ENCODE assay signal across 13 mouse cellular contexts in genomic region chr8:82866251-82866650, GRCm38 (mm10). TPM values are rescaled to one million over a fixed set of nuclear protein-coding genes. Genes with fewer than 3 reads are reported as not detected.
DNase-seq lines count a peak whose midpoint lies in the region; ATAC-seq and TF ChIP-seq lines count a peak whose summit lies in the region.
"Had no signal": no experiment of that assay in that cellular context is flagged by ENCODE, and none has a peak within 500 bp of the region (broad histone marks: within the 10 kb centered on the region; RNA-seq: fewer than 3 reads in every experiment).

No protein-coding gene starts in this region.

- no peak for TF ChIP-seq CTCF in forebrain, postnatal 0 days (IDR thresholded peaks at IDR 0.05; ENCODE audit: low read depth)

- no peaks in the 10 kb centered on the region for H3K36me3 ChIP-seq in forebrain, embryonic 15.5 days
- H3K36me3 ChIP-seq in forebrain, embryonic 10.5 days (replicated peaks) = no peaks in the 10 kb centered on the region
- H3K36me3 ChIP-seq in lung, embryonic 15.5 days = no peaks in the 10 kb centered on the region
- no peaks in the 10 kb centered on the region for H3K36me3 ChIP-seq in forebrain, postnatal 0 days (ENCODE audit: insufficient read depth)
- no peaks in the 10 kb centered on the region for H3K36me3 ChIP-seq in neural tube, embryonic 13.5 days
- H3K36me3 ChIP-seq: G1E; midbrain, embryonic 12.5 days had no signal

- H3K9ac ChIP-seq in forebrain, embryonic 15.5 days (replicated peaks) = no peak overlapping the region
- H3K9ac ChIP-seq in lung, embryonic 15.5 days = no peak overlapping the region
- H3K9ac ChIP-seq in forebrain, postnatal 0 days = no peak overlapping the region
- H3K9ac ChIP-seq in neural tube, embryonic 13.5 days = no peak overlapping the region
- H3K9ac ChIP-seq: midbrain, embryonic 12.5 days had no signal

- ATAC-seq in forebrain, embryonic 15.5 days (replicated peaks) = no peak
- ATAC-seq in lung, embryonic 15.5 days (ENCODE audit: borderline replicate concordance, extremely low read depth, low FRiP score, low TSS enrichment) = no peak
- no peak for ATAC-seq in forebrain, postnatal 0 days
- ATAC-seq in neural tube, embryonic 13.5 days (ENCODE audit: low read depth) = no peak
- no peak for ATAC-seq in megakaryocyte, adult 5-6 weeks (ENCODE audit: poor library complexity, severe bottlenecking)

- H3K4me1 ChIP-seq in forebrain, embryonic 15.5 days = peaks cover 27% of the 10 kb centered on the region
- H3K4me1 ChIP-seq in forebrain, embryonic 10.5 days = peaks cover 25% of the 10 kb centered on the region
- peaks cover 23% of the 10 kb centered on the region for H3K4me1 ChIP-seq in lung, embryonic 15.5 days
- H3K4me1 ChIP-seq in forebrain, postnatal 0 days (ENCODE audit: insufficient read depth) = peaks cover 15% of the 10 kb centered on the region
- peaks cover 39% of the 10 kb centered on the region for H3K4me1 ChIP-seq in neural tube, embryonic 13.5 days (replicated peaks)

- no peak overlapping the region for H3K27ac ChIP-seq in forebrain, embryonic 15.5 days (replicated peaks)
- no peak overlapping the region for H3K27ac ChIP-seq in forebrain, embryonic 10.5 days
- H3K27ac ChIP-seq in lung, embryonic 15.5 days = no peak overlapping the region
- no peak overlapping the region for H3K27ac ChIP-seq in forebrain, postnatal 0 days (ENCODE audit: low read depth, low read length)
- H3K27ac ChIP-seq in neural tube, embryonic 13.5 days (replicated peaks) = no peak overlapping the region
- H3K27ac ChIP-seq: midbrain, embryonic 12.5 days had no signal

- no peak overlapping the region for H3K4me3 ChIP-seq in forebrain, embryonic 15.5 days
- no peak overlapping the region for H3K4me3 ChIP-seq in forebrain, embryonic 10.5 days
- H3K4me3 ChIP-seq in lung, embryonic 15.5 days = no peak overlapping the region
- peak overlapping the region; percentile 86; the same call in 1 of the 2 replicates for H3K4me3 ChIP-seq in forebrain, postnatal 0 days (ENCODE audit: low read depth, low read length)
- peak overlapping the region; percentile 85 for H3K4me3 ChIP-seq in neural tube, embryonic 13.5 days

- 57% methylated on average over 1 of the region's 1 CpGs for WGBS in forebrain, embryonic 15.5 days
- 76% methylated on average over 1 of the region's 1 CpGs for WGBS in forebrain, embryonic 10.5 days
- WGBS in lung, embryonic 15.5 days = 70% methylated on average over 1 of the region's 1 CpGs
- 61% methylated on average over 1 of the region's 1 CpGs for WGBS in forebrain, postnatal 0 days
- WGBS in neural tube, embryonic 13.5 days = 74% methylated on average over 1 of the region's 1 CpGs

- DNase-seq in forebrain, embryonic 10.5 days (ENCODE audit: extremely low spot score, low spot score) = no peak
- DNase-seq in lung, postnatal 25 days (ENCODE audit: low spot score) = no peak
- no peak for DNase-seq in forebrain, postnatal 0 days
- no peak for DNase-seq in right cerebral cortex, postnatal 25 days
- DNase-seq: cerebellum, adult 18-20 months; heart, postnatal 4 days; kidney, postnatal 25 days had no signal

- no peaks in the 10 kb centered on the region for H3K9me3 ChIP-seq in forebrain, embryonic 15.5 days
- H3K9me3 ChIP-seq in forebrain, embryonic 10.5 days = no peaks in the 10 kb centered on the region
- H3K9me3 ChIP-seq in lung, embryonic 15.5 days = no peaks in the 10 kb centered on the region
- no peaks in the 10 kb centered on the region for H3K9me3 ChIP-seq in forebrain, postnatal 0 days (ENCODE audit: low read length)
- H3K9me3 ChIP-seq in neural tube, embryonic 13.5 days = no peaks in the 10 kb centered on the region
- H3K9me3 ChIP-seq: G1E; midbrain, embryonic 12.5 days had no signal

- H3K4me2 ChIP-seq in forebrain, embryonic 15.5 days (replicated peaks) = peak overlapping the region; percentile 64
- peak overlapping the region; percentile 95; the same call in 1 of the 2 replicates for H3K4me2 ChIP-seq in lung, embryonic 15.5 days
- H3K4me2 ChIP-seq in forebrain, postnatal 0 days (ENCODE audit: low read depth) = peak overlapping the region; percentile 73
- peak overlapping the region; percentile 64 for H3K4me2 ChIP-seq in neural tube, embryonic 13.5 days

- no peaks in the 10 kb centered on the region for H3K27me3 ChIP-seq in forebrain, embryonic 15.5 days
- peaks cover 4% of the 10 kb centered on the region; the same call in 1 of the 2 replicates for H3K27me3 ChIP-seq in forebrain, embryonic 10.5 days (ENCODE audit: poor library complexity, severe bottlenecking)
- no peaks in the 10 kb centered on the region for H3K27me3 ChIP-seq in lung, embryonic 15.5 days
- H3K27me3 ChIP-seq in forebrain, postnatal 0 days (ENCODE audit: insufficient read depth, low read length) = no peaks in the 10 kb centered on the region
- H3K27me3 ChIP-seq in neural tube, embryonic 13.5 days = no peaks in the 10 kb centered on the region
- H3K27me3 ChIP-seq: midbrain, embryonic 12.5 days had no signal

RNA-seq across cellular contexts. Expression of gene Rnf150, which starts 3.1 kb away (rescaled TPM):
- polyA plus RNA-seq in forebrain, embryonic 15.5 days (2015; fragmentation: Nextera tagmentation; extraction: Ambion mirVana) = 1.8 TPM in 2 replicates
- 1.3 and 1.6 TPM in 2 replicates for polyA plus RNA-seq in forebrain, embryonic 10.5 days (2016; fragmentation: Nextera tagmentation; extraction: Ambion mirVana)
- 1.2 and 1.3 TPM in 2 replicates for polyA plus RNA-seq in lung, embryonic 15.5 days (2015; fragmentation: Nextera tagmentation; extraction: Ambion mirVana)
- 10.2 and 12.3 TPM in 2 replicates for total RNA-seq in forebrain, postnatal 0 days (2014; rRNA removed)
- 0.67 and 1.3 TPM in 2 replicates for polyA plus RNA-seq in forebrain, postnatal 0 days (2015; fragmentation: Nextera tagmentation; extraction: Ambion mirVana)
- polyA plus RNA-seq in neural tube, embryonic 13.5 days (2015; fragmentation: Nextera tagmentation; extraction: Ambion mirVana) = 2.7 and 3.0 TPM in 2 replicates
- total RNA-seq in megakaryocyte, adult 5-6 weeks (2015) = 2.2 and 4.0 TPM in 2 replicates
- 1.8 and 2.1 TPM in 2 replicates for total RNA-seq in megakaryocyte, adult 5-6 weeks (2017)
- polyA plus RNA-seq: G1E had no signal

Comparison
In these comparisons a context has a peak if more than half of its experiments do, and no peak if none do; other contexts are left out.
1. H3K4me3 ChIP-seq: peak in forebrain, postnatal 0 days (single experiment) and neural tube, embryonic 13.5 days (single experiment); none in forebrain, embryonic 15.5 days (single experiment), forebrain, embryonic 10.5 days (single experiment) and lung, embryonic 15.5 days (single experiment).
2. Peak in every context shown above with its lines, with median percentiles within 50 percentile points of each other: H3K4me2 ChIP-seq.